Mouse (Mus musculus) limb, embryonic 13.5 days (tissue): ENCODE data around the gene Zswim3. TPM values are rescaled to one million over a fixed set of nuclear protein-coding genes. Genes with fewer than 3 reads are reported as not detected.
A peak's percentile ranks its signal among the peaks of the same experiment; 100 is the strongest.

Experiments
- ATAC-seq: fragments of 200-750 bp; cut with Nextera tagmentation; 2 replicates; pipeline ENCODE4 v1.8.0; 2017; ENCODE audit warnings: low read depth, moderate number of reproducible peaks, moderate TSS enrichment; ENCODE audit not compliant: low FRiP score
- H3K27ac ChIP-seq: fragments of 300-500 bp; sonication (generic); 2 replicates; pipeline ENCODE4 v1.5.1; 2015; ENCODE audit warnings: inconsistent platforms, mild to moderate bottlenecking, moderate library complexity
- H3K27me3 ChIP-seq: fragments of 300-500 bp; sonication (generic); 2 replicates; pipeline ENCODE4 v1.6.1; 2015; ENCODE audit warnings: mild to moderate bottlenecking, inconsistent platforms
- H3K36me3 ChIP-seq: fragments of 300-500 bp; sonication (generic); 2 replicates; pipeline ENCODE4 v1.6.1; 2015; ENCODE audit warnings: inconsistent platforms, mild to moderate bottlenecking, moderate library complexity
- H3K4me1 ChIP-seq: fragments of 300-500 bp; sonication (generic); 2 replicates; pipeline ENCODE4 v1.6.1; 2015; ENCODE audit warnings: inconsistent platforms
- H3K4me2 ChIP-seq: fragments of 300-500 bp; sonication (generic); replicated peaks from 2 replicates; pipeline ENCODE4 v1.6.1; 2015; ENCODE audit warnings: inconsistent platforms, mild to moderate bottlenecking, moderate library complexity
- H3K4me3 ChIP-seq: fragments of 300-500 bp; sonication (generic); 2 replicates; pipeline ENCODE4 v1.5.1; 2015; ENCODE audit warnings: moderate library complexity, mild to moderate bottlenecking, inconsistent platforms
- H3K9ac ChIP-seq: fragments of 300-500 bp; sonication (generic); 2 replicates; pipeline ENCODE4 v1.6.1; 2015; ENCODE audit warnings: mild to moderate bottlenecking, inconsistent platforms
- H3K9me3 ChIP-seq: fragments of 300-500 bp; sonication (generic); 2 replicates; pipeline ENCODE4 v1.6.1; 2016; ENCODE audit warnings: inconsistent platforms
- WGBS: fragments of 180-500 bp; shearing (Covaris S2); methylation state at CpG from one replicate; pipeline ENCODE4 v1.1.7; 2015; 5-methylcytosine and 5-hydroxymethylcytosine counted together
- polyA plus RNA-seq: library from polyadenylated mRNA; unstranded; fragments of >200 nt; fragmentation: Nextera tagmentation; extraction: Ambion mirVana; gene quantifications from 2 replicates; pipeline ENCODE4 v1.2.1, GENCODE M21; 2015

Zswim3 gene
- polyA plus RNA-seq, 1 experiment from 2014 or later: 7.2 TPM

DNA sequence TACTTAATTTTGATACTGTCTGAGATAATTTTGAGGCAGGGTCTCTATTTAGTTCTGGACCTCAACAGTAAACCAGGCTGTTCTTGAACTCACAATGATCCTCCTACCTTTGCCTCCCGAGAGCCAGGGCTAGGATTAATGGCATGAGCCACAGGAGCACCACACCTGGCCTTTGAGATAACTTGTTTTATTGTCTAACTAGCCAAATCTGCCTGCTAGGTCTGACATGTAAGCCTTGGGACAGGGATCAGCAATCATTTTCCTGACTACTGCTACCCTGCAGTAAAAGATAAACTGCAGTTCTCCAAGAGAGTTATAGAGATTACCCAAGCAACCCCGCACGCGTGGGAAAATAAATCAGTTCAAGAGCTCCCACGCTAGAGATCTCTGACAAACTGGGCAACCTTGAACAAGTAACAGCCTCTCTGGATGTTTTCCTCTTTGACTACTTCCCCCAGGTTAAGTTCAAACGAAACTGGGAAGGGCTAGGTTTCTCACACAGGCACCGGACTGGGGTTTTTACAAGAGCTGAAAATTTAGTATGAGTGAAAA lies 20.0 kb upstream of the Zswim3 start:
- Histone ChIP-seq H3K36me3 (peaks cover 9% of the 10 kb centered on the region), H3K4me3 (peak overlapping the region; percentile 70), H3K9ac (peak overlapping the region; percentile 82), H3K4me1 (peaks cover 18% of the 10 kb centered on the region), H3K27me3 (no peaks in the 10 kb centered on the region), H3K27ac (peak overlapping the region; percentile 84; the same call in 1 of the 2 replicates), H3K9me3 (no peaks in the 10 kb centered on the region), H3K4me2 (peak overlapping the region; percentile 80)
- WGBS: 4% methylated on average over 7 of the region's 7 CpGs
- no peak for ATAC-seq

DNA sequence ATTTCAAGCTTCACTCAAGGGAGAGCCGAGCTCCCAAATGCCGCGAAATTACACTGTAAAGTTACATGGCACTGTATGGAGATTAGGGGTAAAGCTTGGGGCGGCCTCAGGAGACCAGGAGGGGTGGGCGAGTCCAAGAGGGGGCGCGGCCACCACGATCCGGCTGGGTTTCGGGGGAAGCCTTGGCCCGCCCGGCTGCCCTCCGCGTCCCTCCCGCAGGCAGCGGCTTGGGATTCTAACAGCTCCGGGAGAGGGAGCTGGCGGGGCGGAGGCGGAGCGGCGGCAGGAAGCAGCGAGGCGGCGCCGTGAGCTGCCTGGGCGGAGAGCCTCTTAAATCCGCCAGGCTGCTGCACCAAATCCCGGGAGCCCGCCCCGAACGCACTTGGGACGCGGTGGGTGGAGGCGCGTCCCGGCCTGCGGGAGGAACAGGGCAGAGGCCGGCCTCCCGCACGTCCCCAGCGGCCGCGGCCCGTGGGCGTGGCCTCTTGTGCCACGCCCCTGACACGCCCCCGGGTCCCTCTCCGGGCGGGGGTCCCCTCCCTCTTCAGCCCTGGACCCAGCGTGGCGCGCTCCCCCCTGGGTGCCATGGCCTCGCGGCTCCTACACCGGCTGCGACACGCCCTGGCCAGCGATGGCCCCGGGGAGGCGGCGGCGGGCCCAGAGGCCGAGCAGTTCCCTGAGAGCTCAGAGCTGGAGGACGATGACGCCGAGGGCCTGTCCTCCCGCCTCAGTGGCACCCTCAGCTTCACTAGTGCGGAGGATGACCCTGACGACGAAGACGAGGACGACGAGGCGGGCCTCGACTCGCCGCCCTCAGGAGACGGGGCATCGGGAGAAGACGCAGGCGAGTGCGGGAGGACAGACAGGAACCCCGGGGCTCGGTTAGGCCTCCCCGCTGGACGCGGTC lies 19.2 kb upstream of the Zswim3 start, which contains the start of gene Snx21:
Gene Snx21, plus strand, starts transcription at position 343 of the 907 bp plus-strand sequence.
- Histone ChIP-seq H3K4me2 (peak within 1 kb of the TSS; percentile 80), H3K36me3 (peaks cover 15% of the 10 kb centered on the region), H3K27me3 (no peaks in the 10 kb centered on the region), H3K4me1 (peaks cover 18% of the 10 kb centered on the region), H3K9ac (peak within 1 kb of the TSS; percentile 82), H3K27ac (peak within 1 kb of the TSS; percentile 84), H3K9me3 (no peaks in the 10 kb centered on the region), H3K4me3 (peak within 1 kb of the TSS; percentile 70)
- ATAC-seq: peak; percentile 86
- WGBS: under 1% methylated on average over 70 of the region's 89 CpGs

GRCm38 (mm10) chr2:164786388-164786885 lies 18.5 kb upstream of the Zswim3 start:
- Histone ChIP-seq H3K9me3 (no peaks in the 10 kb centered on the region), H3K4me2 (peak overlapping the region; percentile 80), H3K9ac (peak overlapping the region; percentile 82), H3K4me3 (peak overlapping the region; percentile 70), H3K36me3 (peaks cover 22% of the 10 kb centered on the region), H3K27me3 (no peaks in the 10 kb centered on the region), H3K27ac (peak overlapping the region; percentile 69), H3K4me1 (peaks cover 18% of the 10 kb centered on the region)
- ATAC-seq: peak; percentile 25
- WGBS: 6% methylated on average over 15 of the region's 15 CpGs

GRCm38 (mm10) chr2:164787032-164787431 lies 17.9 kb upstream of the Zswim3 start:
- WGBS: 83% methylated on average over 3 of the region's 3 CpGs
- H3K4me2 ChIP-seq: peak overlapping the region; percentile 80
- peak overlapping the region; percentile 70 for H3K4me3 ChIP-seq
- no peak overlapping the region for H3K9ac ChIP-seq
- peaks cover 18% of the 10 kb centered on the region for H3K4me1 ChIP-seq
- H3K27ac ChIP-seq: no peak overlapping the region; the same call in 1 of the 2 replicates
- H3K27me3 ChIP-seq: no peaks in the 10 kb centered on the region
- H3K36me3 ChIP-seq: peaks cover 28% of the 10 kb centered on the region
- no peak for ATAC-seq
- H3K9me3 ChIP-seq: no peaks in the 10 kb centered on the region

GRCm38 (mm10) chr2:164787779-164788178 lies 17.1 kb upstream of the Zswim3 start:
- Histone ChIP-seq H3K9me3 (no peaks in the 10 kb centered on the region), H3K27me3 (no peaks in the 10 kb centered on the region), H3K4me1 (peaks cover 18% of the 10 kb centered on the region), H3K4me3 (no peak overlapping the region; the same call in 1 of the 2 replicates), H3K27ac (no peak overlapping the region), H3K9ac (no peak overlapping the region), H3K36me3 (peaks cover 36% of the 10 kb centered on the region), H3K4me2 (peak overlapping the region; percentile 11; the same call in 1 of the 2 replicates)
- no peak for ATAC-seq
- 85% methylated on average over 10 of the region's 10 CpGs for WGBS

DNA sequence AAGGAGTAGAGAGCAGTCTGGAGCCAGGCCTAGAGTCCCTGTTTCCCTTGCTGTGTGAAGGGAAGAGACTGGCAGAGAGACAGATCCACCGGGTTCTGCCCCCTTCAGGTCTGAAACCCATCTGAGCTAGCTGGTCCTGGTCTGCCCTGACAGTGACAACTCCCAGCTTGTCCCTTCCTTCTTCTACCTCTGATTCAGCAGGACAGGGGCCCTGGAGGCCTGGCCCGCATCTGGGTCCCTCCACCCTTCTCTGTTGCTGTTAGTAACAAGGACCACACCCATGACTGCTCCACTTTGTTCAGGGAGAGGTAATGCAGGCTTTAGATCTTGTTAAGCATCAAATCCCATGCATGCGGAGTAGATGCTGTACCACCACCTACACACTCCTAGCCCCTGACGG lies 16.5 kb upstream of the Zswim3 start:
- Histone ChIP-seq H3K4me1 (peaks cover 18% of the 10 kb centered on the region), H3K27me3 (no peaks in the 10 kb centered on the region), H3K36me3 (peaks cover 42% of the 10 kb centered on the region), H3K9ac (peak overlapping the region; percentile 4; the same call in 1 of the 2 replicates), H3K4me3 (no peak overlapping the region), H3K27ac (no peak overlapping the region), H3K4me2 (0 out of 2 replicates have a peak overlapping the region, but pooled peaks have one; percentile 3), H3K9me3 (no peaks in the 10 kb centered on the region)
- WGBS: 69% methylated on average over 4 of the region's 4 CpGs
- no peak for ATAC-seq

DNA sequence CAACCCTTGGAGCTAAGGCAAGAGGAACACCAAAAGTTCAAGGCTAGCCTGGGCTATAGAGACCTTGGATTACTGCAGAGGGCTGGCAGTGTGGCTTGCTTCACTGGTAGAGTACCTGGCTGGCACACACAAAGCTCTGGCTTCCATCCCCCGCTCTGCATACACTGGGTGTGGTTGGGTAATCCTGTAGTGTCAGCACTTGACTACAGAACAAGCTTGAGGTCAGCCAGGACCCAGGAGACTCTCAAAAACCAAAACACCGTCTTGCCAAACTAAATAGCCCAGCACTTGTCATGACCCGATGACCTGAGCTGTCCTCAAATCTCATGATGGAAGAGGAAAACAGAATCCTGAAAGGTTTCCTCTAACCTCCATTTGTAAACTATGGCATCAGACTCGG lies 14.4 kb upstream of the Zswim3 start:
- no peak overlapping the region for H3K9ac ChIP-seq
- H3K4me1 ChIP-seq: peaks cover 11% of the 10 kb centered on the region
- no peak overlapping the region for H3K4me2 ChIP-seq
- no peak for ATAC-seq
- H3K4me3 ChIP-seq: no peak overlapping the region
- no peaks in the 10 kb centered on the region for H3K27me3 ChIP-seq
- no peak overlapping the region for H3K27ac ChIP-seq
- H3K9me3 ChIP-seq: no peaks in the 10 kb centered on the region
- peaks cover 55% of the 10 kb centered on the region for H3K36me3 ChIP-seq
- 82% methylated on average over 4 of the region's 4 CpGs for WGBS

GRCm38 (mm10) chr2:164791841-164792261 lies 13.0 kb upstream of the Zswim3 start:
- no peaks in the 10 kb centered on the region for H3K9me3 ChIP-seq
- ATAC-seq: no peak
- no peak overlapping the region for H3K9ac ChIP-seq
- no peaks in the 10 kb centered on the region for H3K27me3 ChIP-seq
- no peak overlapping the region for H3K27ac ChIP-seq
- WGBS: 92% methylated on average over 18 of the region's 18 CpGs
- no peak overlapping the region for H3K4me3 ChIP-seq
- H3K36me3 ChIP-seq: peaks cover 69% of the 10 kb centered on the region
- no peak overlapping the region for H3K4me2 ChIP-seq
- peaks cover 5% of the 10 kb centered on the region for H3K4me1 ChIP-seq

GRCm38 (mm10) chr2:164792400-164793190 lies 12.3 kb upstream of the Zswim3 start:
- H3K4me2 ChIP-seq: no peak overlapping the region
- H3K4me3 ChIP-seq: no peak overlapping the region
- no peak overlapping the region for H3K27ac ChIP-seq
- no peak overlapping the region for H3K9ac ChIP-seq
- H3K9me3 ChIP-seq: no peaks in the 10 kb centered on the region
- no peaks in the 10 kb centered on the region for H3K4me1 ChIP-seq
- WGBS: 93% methylated on average over 12 of the region's 12 CpGs
- H3K36me3 ChIP-seq: peaks cover 72% of the 10 kb centered on the region
- ATAC-seq: no peak
- no peaks in the 10 kb centered on the region for H3K27me3 ChIP-seq

- Histone ChIP-seq H3K4me2 (no peak overlapping the region), H3K27ac (no peak overlapping the region), H3K27me3 (no peaks in the 10 kb centered on the region), H3K9ac (no peak overlapping the region), H3K4me1 (no peaks in the 10 kb centered on the region), H3K9me3 (no peaks in the 10 kb centered on the region), H3K4me3 (no peak overlapping the region), H3K36me3 (peaks cover 76% of the 10 kb centered on the region)
- no peak for ATAC-seq
- 89% methylated on average over 3 of the region's 3 CpGs for WGBS
These were observed 11.7 kb upstream of the Zswim3 start for GRCm38 (mm10) chr2:164793236-164793635.

GRCm38 (mm10) chr2:164793772-164794171 lies 11.1 kb upstream of the Zswim3 start:
- peaks cover 79% of the 10 kb centered on the region for H3K36me3 ChIP-seq
- H3K27me3 ChIP-seq: no peaks in the 10 kb centered on the region
- H3K9me3 ChIP-seq: no peaks in the 10 kb centered on the region
- 91% methylated on average over 2 of the region's 2 CpGs for WGBS
- H3K4me3 ChIP-seq: no peak overlapping the region
- ATAC-seq: no peak
- no peaks in the 10 kb centered on the region for H3K4me1 ChIP-seq
- no peak overlapping the region for H3K27ac ChIP-seq
- no peak overlapping the region for H3K9ac ChIP-seq
- no peak overlapping the region for H3K4me2 ChIP-seq
